15 mouse cellular contexts compared by ENCODE assay signal in genomic region chr5:54238646-54239167, GRCm38 (mm10).
"Had no signal": no experiment of that assay in that cellular context is flagged by ENCODE, and none has a peak within 500 bp of the region (broad histone marks: within the 10 kb centered on the region; RNA-seq: fewer than 3 reads in every experiment).

No protein-coding gene starts in this region.

- H3K4me3 ChIP-seq: limb, embryonic 10.5 days; liver, embryonic 15.5 days; neural tube, embryonic 12.5 days had no signal

- H3K9ac ChIP-seq: liver, embryonic 15.5 days; neural tube, embryonic 12.5 days had no signal

- H3K9me3 ChIP-seq: limb, embryonic 10.5 days; liver, embryonic 15.5 days; neural tube, embryonic 12.5 days had no signal

- H3K27ac ChIP-seq: limb, embryonic 10.5 days; liver, embryonic 15.5 days; neural tube, embryonic 12.5 days had no signal

- H3K4me2 ChIP-seq: liver, embryonic 11.5 days; liver, embryonic 15.5 days; neural tube, embryonic 12.5 days had no signal

- H3K4me1 ChIP-seq: liver, embryonic 15.5 days; neural tube, embryonic 12.5 days had no signal

- ATAC-seq: intestine, embryonic 16.5 days; lung, postnatal 0 days had no signal

- H3K27me3 ChIP-seq: liver, embryonic 15.5 days; neural tube, embryonic 12.5 days had no signal

- H3K36me3 ChIP-seq: limb, embryonic 10.5 days; liver, embryonic 15.5 days; neural tube, embryonic 12.5 days had no signal

- DNase-seq: kidney, adult 8-10 months; kidney, postnatal 25 days; lung, adult 2 months; lung, postnatal 36 days; retina, postnatal 1 day; right cerebral cortex, postnatal 4 days; spleen, adult 18-20 months; thymus, adult 18-20 months; thymus, postnatal 25 days had no signal
